Mouse (Mus musculus) urinary bladder, adult 18-20 months (tissue): Measurements from ENCODE around the gene Pspn.

ENCODE experiments used
- DNase-seq, 2 experiments: peaks; one replicate each; pipeline ENCODE4 v3.0.0; 2022; ENCODE audit warnings: low spot score in 2 of 2, mixed read lengths in 2 of 2

The Pspn gene

GRCm38 (mm10) chr17:56962642-56963405 is 37.0 kb downstream of the Pspn start:
- no peak for DNase-seq

GRCm38 (mm10) chr17:56961880-56962279 is 37.9 kb downstream of the Pspn start:
- no peak for DNase-seq

- DNase-seq = no peak
These were observed 41.2 kb downstream of the Pspn start for GRCm38 (mm10) chr17:56958667-56959066.

- no peak for DNase-seq
These were observed 41.9 kb downstream of the Pspn start for GRCm38 (mm10) chr17:56957763-56958429.

- no peak for DNase-seq
These were observed 44.9 kb downstream of the Pspn start for GRCm38 (mm10) chr17:56954871-56955270.

GRCm38 (mm10) chr17:56952639-56953038 is 47.2 kb downstream of the Pspn start:
- no peak for DNase-seq

- DNase-seq = peak; percentile 33 to 37
These were observed 48.9 kb downstream of the Pspn start for GRCm38 (mm10) chr17:56950915-56951314.
